Mouse (Mus musculus): Measurements from ENCODE around the gene Emid1.

The Emid1 gene

GRCm38 (mm10) chr11:5151680-5152337, at the start of gene Emid1:
Gene Emid1, minus strand, starts transcription at chr11:5152257.
- DNase-seq = no peak

- DNase-seq = no peak
Measured at GRCm38 (mm10) chr11:5199879-5200278, 47.8 kb upstream of the Emid1 start.

GRCm38 (mm10) chr11:5197068-5197467, 45.0 kb upstream of the Emid1 start:
- no peak for DNase-seq

GRCm38 (mm10) chr11:5196583-5196982, 44.5 kb upstream of the Emid1 start:
- no peak for DNase-seq

- no peak for DNase-seq
Measured at GRCm38 (mm10) chr11:5193576-5193881, 41.5 kb upstream of the Emid1 start.

GRCm38 (mm10) chr11:5192840-5193575, 41.0 kb upstream of the Emid1 start:
- DNase-seq = no peak

- no peak for DNase-seq
Measured at GRCm38 (mm10) chr11:5192084-5192516, 40.0 kb upstream of the Emid1 start.

- DNase-seq = no peak
Measured at GRCm38 (mm10) chr11:5189239-5189933, 37.3 kb upstream of the Emid1 start.

- no peak for DNase-seq
Measured at GRCm38 (mm10) chr11:5188170-5188569, 36.1 kb upstream of the Emid1 start.

- DNase-seq = no peak
Measured at GRCm38 (mm10) chr11:5184832-5185231, 32.8 kb upstream of the Emid1 start.

GRCm38 (mm10) chr11:5184250-5184649, 32.2 kb upstream of the Emid1 start:
- no peak for DNase-seq

- no peak for DNase-seq
Measured at GRCm38 (mm10) chr11:5182870-5183269, 30.8 kb upstream of the Emid1 start.

- peak; percentile 84 for DNase-seq
Measured at GRCm38 (mm10) chr11:5181850-5182404, 29.9 kb upstream of the Emid1 start.

- no peak for DNase-seq
Measured at GRCm38 (mm10) chr11:5179391-5179790, 27.3 kb upstream of the Emid1 start.

- DNase-seq = peak; percentile 51
Measured at GRCm38 (mm10) chr11:5177171-5177570, 25.1 kb upstream of the Emid1 start.

- no peak for DNase-seq
Measured at GRCm38 (mm10) chr11:5176685-5177084, 24.6 kb upstream of the Emid1 start.

- no peak for DNase-seq
Measured at GRCm38 (mm10) chr11:5175866-5176265, 23.8 kb upstream of the Emid1 start.

GRCm38 (mm10) chr11:5175141-5175540, 23.1 kb upstream of the Emid1 start:
- no peak for DNase-seq

- DNase-seq = no peak
Measured at GRCm38 (mm10) chr11:5172861-5173260, 20.8 kb upstream of the Emid1 start.

GRCm38 (mm10) chr11:5167311-5167710, 15.3 kb upstream of the Emid1 start:
- no peak for DNase-seq

GRCm38 (mm10) chr11:5165471-5165916, 13.4 kb upstream of the Emid1 start:
- DNase-seq = no peak

GRCm38 (mm10) chr11:5164310-5164709, 12.3 kb upstream of the Emid1 start:
- DNase-seq = no peak

GRCm38 (mm10) chr11:5163421-5163820, 11.4 kb upstream of the Emid1 start:
- DNase-seq = no peak

Data from kidney, adult 9 months (tissue).